Mouse (Mus musculus) gastrocnemius, postnatal 25 days (tissue): Measurements from ENCODE around the gene Ncapd3. TPM values are rescaled to one million over a fixed set of nuclear protein-coding genes. Genes with fewer than 3 reads are reported as not detected.

Experiments used
- DNase-seq: peaks from one replicate; pipeline ENCODE4 v3.0.0; 2022
- total RNA-seq, 2 experiments: library from RNA; stranded (reverse); gene quantifications; 1 replicate in 1 of 2; 2 replicates in 1 of 2; pipeline ENCODE4 v1.2.3; 2021

Ncapd3 gene
- total RNA-seq, 2 experiments from 2014 or later: 5.3 to 5.8 TPM

- no peak for DNase-seq
These were observed 13.9 kb downstream of the Ncapd3 start for GRCm38 (mm10) chr9:27043892-27044291.

GRCm38 (mm10) chr9:27049492-27049891 is 19.5 kb downstream of the Ncapd3 start:
- no peak for DNase-seq

GRCm38 (mm10) chr9:27058341-27058740 is 28.4 kb downstream of the Ncapd3 start:
- no peak for DNase-seq

GRCm38 (mm10) chr9:27070895-27071294 is 40.9 kb downstream of the Ncapd3 start:
- no peak for DNase-seq

- no peak for DNase-seq
These were observed 44.7 kb downstream of the Ncapd3 start for GRCm38 (mm10) chr9:27074677-27075076.

- DNase-seq: no peak
These were observed 45.8 kb downstream of the Ncapd3 start for GRCm38 (mm10) chr9:27075812-27076211.

GRCm38 (mm10) chr9:27086256-27086655 is 56.3 kb downstream of the Ncapd3 start:
- DNase-seq: no peak

- no peak for DNase-seq
These were observed 57.4 kb downstream of the Ncapd3 start for GRCm38 (mm10) chr9:27087402-27087801.

- DNase-seq: no peak
These were observed 60.2 kb downstream of the Ncapd3 start for GRCm38 (mm10) chr9:27090134-27090533.

GRCm38 (mm10) chr9:27090801-27091775 is 61.1 kb downstream of the Ncapd3 start:
- no peak for DNase-seq

- DNase-seq: no peak
These were observed 62.9 kb downstream of the Ncapd3 start for GRCm38 (mm10) chr9:27092916-27093315.

- no peak for DNase-seq
These were observed 68.1 kb downstream of the Ncapd3 start for GRCm38 (mm10) chr9:27098092-27098491.

GRCm38 (mm10) chr9:27098557-27098956 is 68.6 kb downstream of the Ncapd3 start:
- no peak for DNase-seq

GRCm38 (mm10) chr9:27099474-27099873 is 69.5 kb downstream of the Ncapd3 start:
- DNase-seq: no peak

GRCm38 (mm10) chr9:27101466-27101865 is 71.5 kb downstream of the Ncapd3 start:
- DNase-seq: no peak

- no peak for DNase-seq
These were observed 76.1 kb downstream of the Ncapd3 start for GRCm38 (mm10) chr9:27106081-27106480.

GRCm38 (mm10) chr9:27108451-27108850 is 78.5 kb downstream of the Ncapd3 start:
- DNase-seq: no peak

- DNase-seq: peak; percentile 69
These were observed 79.8 kb downstream of the Ncapd3 start for GRCm38 (mm10) chr9:27109533-27110514.

- DNase-seq: peak; percentile 34
These were observed 80.7 kb downstream of the Ncapd3 start for GRCm38 (mm10) chr9:27110681-27111080.

- DNase-seq: no peak
These were observed 81.8 kb downstream of the Ncapd3 start for GRCm38 (mm10) chr9:27111756-27112155.

GRCm38 (mm10) chr9:27121254-27121653 is 91.3 kb downstream of the Ncapd3 start:
- no peak for DNase-seq

- DNase-seq: no peak
These were observed 92.1 kb downstream of the Ncapd3 start for GRCm38 (mm10) chr9:27122076-27122475.

GRCm38 (mm10) chr9:27122963-27123362 is 93.0 kb downstream of the Ncapd3 start:
- no peak for DNase-seq
